Mouse (Mus musculus) mouse embryonic stem cell (cell line): ENCODE results near the gene Tacc2.

Experiments used
- in situ Hi-C, 2 experiments: fragments of 300-500 bp; cut with MboI; formaldehyde crosslinking; loops; 1 replicate in 1 of 2; 3 replicates in 1 of 2; pipeline ENCODE4 v1.14.3; 2019 to 2020; ENCODE audit warnings: low sequenced_read_pairs in 2 of 2, low pct_unique_long_range_greater_than_20kb in 1 of 2, mixed read lengths in 1 of 2; ENCODE audit not compliant: unreplicated experiment in 1 of 2

Gene Tacc2

GRCm38 (mm10) chr7:130695669-130696338 lies 118.6 kb downstream of the Tacc2 start:
- in situ Hi-C loops = no loop called here

- in situ Hi-C loops = no loop called here
Observed at GRCm38 (mm10) chr7:130696347-130697234, 119.4 kb downstream of the Tacc2 start.

- in situ Hi-C loops = no loop called here
Observed at GRCm38 (mm10) chr7:130698480-130698879, 121.2 kb downstream of the Tacc2 start.

GRCm38 (mm10) chr7:130701336-130701735 lies 124.1 kb downstream of the Tacc2 start:
- in situ Hi-C loops = no loop called here

- in situ Hi-C loops = no loop called here
Observed at GRCm38 (mm10) chr7:130705230-130705629, 128.0 kb downstream of the Tacc2 start.

GRCm38 (mm10) chr7:130708940-130709339 lies 131.7 kb downstream of the Tacc2 start:
- in situ Hi-C loops = no loop called here

GRCm38 (mm10) chr7:130709372-130710274 lies 132.4 kb downstream of the Tacc2 start:
- in situ Hi-C loops = no loop called here

- in situ Hi-C loops = no loop called here
Observed at GRCm38 (mm10) chr7:130711851-130712250, 134.6 kb downstream of the Tacc2 start.

- in situ Hi-C loops = no loop called here
Observed at GRCm38 (mm10) chr7:130713319-130713718, 136.1 kb downstream of the Tacc2 start.

- in situ Hi-C loops = no loop called here
Observed at GRCm38 (mm10) chr7:130715467-130715866, 138.2 kb downstream of the Tacc2 start.

GRCm38 (mm10) chr7:130716341-130716740 lies 139.1 kb downstream of the Tacc2 start:
- in situ Hi-C loops = no loop called here

- in situ Hi-C loops = no loop called here
Observed at GRCm38 (mm10) chr7:130716989-130717388, 139.8 kb downstream of the Tacc2 start.

GRCm38 (mm10) chr7:130719931-130720598 lies 142.8 kb downstream of the Tacc2 start:
- in situ Hi-C loops = no loop called here

GRCm38 (mm10) chr7:130720646-130721335 lies 143.6 kb downstream of the Tacc2 start:
- in situ Hi-C loops = no loop called here

GRCm38 (mm10) chr7:130726185-130726584 lies 148.9 kb downstream of the Tacc2 start:
- in situ Hi-C loops = no loop called here

- in situ Hi-C loops = no loop called here
Observed at GRCm38 (mm10) chr7:130726724-130727422, 149.6 kb downstream of the Tacc2 start.

GRCm38 (mm10) chr7:130727560-130727959 lies 150.3 kb downstream of the Tacc2 start:
- in situ Hi-C loops = no loop called here
